Mouse (Mus musculus) liver, adult 2 months (tissue): ENCODE data around the gene Gstt4.
A peak's percentile ranks its signal among the peaks of the same experiment; 100 is the strongest.

Experiments
- CTCF ChIP-seq: fragments of 200-500 bp; IDR thresholded peaks from 2 replicates; pipeline ENCODE4 v1.5.1; 2011; ENCODE audit warnings: low read depth, low read length, control low read depth
- POLR2A ChIP-seq: fragments of 200-500 bp; IDR thresholded peaks from 2 replicates; pipeline ENCODE4 v1.6.1; 2011; ENCODE audit warnings: low read length, control low read depth; ENCODE audit not compliant: insufficient read depth; ENCODE audit errors: extremely low read depth

GRCm38 (mm10) chr10:75797619-75798175 lies 24.6 kb downstream of the Gstt4 start:
- 0 out of 2 replicates have a peak, but pooled peaks have one; percentile 6 for TF ChIP-seq CTCF
- 0 out of 2 replicates have a peak, but pooled peaks have one; percentile 17 for TF ChIP-seq POLR2A
